Mouse (Mus musculus): ENCODE measurements at regions not wholly inside any gene's neighbourhood (a gene's known extent, or its start where the extent isn't known, plus 50 kb on each side); places are given as distances from the start of the nearest gene placed in this dataset.
A peak's percentile ranks its signal among the peaks of the same experiment; 100 is the strongest.

- no peak for DNase-seq (ENCODE audit: extremely low read depth)
- no peak overlapping the region for H3K27ac ChIP-seq (ENCODE audit: insufficient read depth, low read depth)
- dilution Hi-C loops (cut with MboI; ENCODE audit: extremely low pct_ligation_motif_present, extremely low pct_unique_long_range_greater_than_20kb, low sequenced_read_pairs): no loop called here
- H3K36me3 ChIP-seq (replicated peaks in 1 of 2; ENCODE audit: control insufficient read depth in 1 of 2, insufficient read depth in 1 of 2, low read length in 1 of 2): no peaks in the 10 kb centered on the region
- H3K79me2 ChIP-seq (replicated peaks; ENCODE audit: control insufficient read depth, extremely low read depth, insufficient read depth, poor library complexity, severe bottlenecking): peaks cover 32% of the 10 kb centered on the region
- peak overlapping the region; percentile 63 for H3K4me2 ChIP-seq (ENCODE audit: insufficient read depth, low read depth, poor library complexity, severe bottlenecking)
- no peaks in the 10 kb centered on the region for H3K27me3 ChIP-seq (replicated peaks)
- H3K9me3 ChIP-seq (replicated peaks; ENCODE audit: low read length): no peaks in the 10 kb centered on the region
- peak overlapping the region; percentile 34 to 90 (median 85) for H3K4me3 ChIP-seq (replicated peaks in 1 of 3; ENCODE audit: low read depth in 2 of 3, low read length in 2 of 3, poor library complexity in 1 of 3)
- in situ Hi-C loops (cut with MboI; ENCODE audit: low pct_ligation_motif_present, low pct_unique_long_range_greater_than_20kb, low sequenced_read_pairs): loop anchor here (5.0 to 10.0 kb wide), 2 partner anchors 66 to 586 kb away; no protein-coding TSS in a partner anchor
- TF ChIP-seq NELFE (IDR thresholded peaks at IDR 0.05; ENCODE audit: low read depth, low read length): no peak
- no peak for TF ChIP-seq NRF1 (IDR thresholded peaks at IDR 0.05; ENCODE audit: low read depth, low read length)
- TF ChIP-seq CTCF (conservative IDR thresholded peaks at IDR 0.05 in 1 of 2, IDR thresholded peaks at IDR 0.05 in 1 of 2; ENCODE audit: low read depth in 2 of 2, low read length in 2 of 2): no peak
- TF ChIP-seq ZKSCAN1 (IDR thresholded peaks at IDR 0.05; ENCODE audit: borderline replicate concordance, low read depth, low read length): no peak
- TF ChIP-seq ZNF384 (IDR thresholded peaks at IDR 0.05; ENCODE audit: low read depth, low read length): no peak
- TF ChIP-seq POLR2A (IDR thresholded peaks at IDR 0.05; ENCODE audit: low read depth, low read length): no peak
- no peak for TF ChIP-seq ZC3H11A (IDR thresholded peaks at IDR 0.05; ENCODE audit: low read depth, low read length)
- no peak for TF ChIP-seq TBP (conservative IDR thresholded peaks at IDR 0.05; ENCODE audit: low read depth, low read length)
- TF ChIP-seq EP300 (IDR thresholded peaks at IDR 0.05; ENCODE audit: low read length): no peak
- no peak for TF ChIP-seq E2F4 (IDR thresholded peaks at IDR 0.05; ENCODE audit: insufficient replicate concordance, low read depth, low read length)
- TF ChIP-seq UBTF (IDR thresholded peaks at IDR 0.05; ENCODE audit: low read depth, low read length): no peak
- TF ChIP-seq HCFC1 (IDR thresholded peaks at IDR 0.05; ENCODE audit: low read depth, low read length): no peak
- no peak for TF ChIP-seq CHD1 (IDR thresholded peaks at IDR 0.05; ENCODE audit: low read depth, low read length)
- peak overlapping the region; percentile 45 for H3K9ac ChIP-seq (ENCODE audit: insufficient read depth, low read depth)
- H3K4me1 ChIP-seq (ENCODE audit: control insufficient read depth in 1 of 2, insufficient read depth in 2 of 2): peaks cover 0 to 8% of the 10 kb centered on the region in 2 experiments; a peak in 2 of 4 replicates
These were observed 58.7 kb upstream of the Ifne start for GRCm38 (mm10) chr4:88938712-88939032.

- in situ Hi-C loops (cut with MboI; ENCODE audit: low pct_ligation_motif_present, low pct_unique_long_range_greater_than_20kb, low sequenced_read_pairs): loop anchor here (5.0 to 10.0 kb wide), 2 partner anchors 66 to 587 kb away; no protein-coding TSS in a partner anchor
- peak; percentile 64 for DNase-seq (ENCODE audit: extremely low read depth)
- H3K79me2 ChIP-seq (replicated peaks; ENCODE audit: control insufficient read depth, extremely low read depth, insufficient read depth, poor library complexity, severe bottlenecking): peaks cover 33% of the 10 kb centered on the region
- H3K4me3 ChIP-seq (replicated peaks in 1 of 3; ENCODE audit: low read depth in 2 of 3, low read length in 2 of 3, poor library complexity in 1 of 3): peak overlapping the region; percentile 85 to 90 (median 86)
- H3K4me2 ChIP-seq (ENCODE audit: insufficient read depth, low read depth, poor library complexity, severe bottlenecking): peak overlapping the region; percentile 63
- peaks cover 0 to 8% of the 10 kb centered on the region in 2 experiments; a peak in 2 of 4 replicates for H3K4me1 ChIP-seq (ENCODE audit: control insufficient read depth in 1 of 2, insufficient read depth in 2 of 2)
- H3K9ac ChIP-seq (ENCODE audit: insufficient read depth, low read depth): peak overlapping the region; percentile 58
- H3K27ac ChIP-seq (ENCODE audit: insufficient read depth, low read depth): peak overlapping the region; percentile 89
- H3K27me3 ChIP-seq (replicated peaks): no peaks in the 10 kb centered on the region
- no peaks in the 10 kb centered on the region for H3K36me3 ChIP-seq (replicated peaks in 1 of 2; ENCODE audit: control insufficient read depth in 1 of 2, insufficient read depth in 1 of 2, low read length in 1 of 2)
- H3K9me3 ChIP-seq (replicated peaks; ENCODE audit: low read length): no peaks in the 10 kb centered on the region
- dilution Hi-C loops (cut with MboI; ENCODE audit: extremely low pct_ligation_motif_present, extremely low pct_unique_long_range_greater_than_20kb, low sequenced_read_pairs): no loop called here
- peak; percentile 31; the same call in 1 of the 2 replicates for TF ChIP-seq SMC3 (IDR thresholded peaks at IDR 0.05; ENCODE audit: low read depth, low read length)
- TF ChIP-seq E2F4 (IDR thresholded peaks at IDR 0.05; ENCODE audit: insufficient replicate concordance, low read depth, low read length): no peak
- peak; percentile 62 for TF ChIP-seq MXI1 (IDR thresholded peaks at IDR 0.05; ENCODE audit: low read depth, low read length)
- TF ChIP-seq ZNF384 (IDR thresholded peaks at IDR 0.05; ENCODE audit: low read depth, low read length): no peak
- no peak for TF ChIP-seq RCOR1 (conservative IDR thresholded peaks at IDR 0.05; ENCODE audit: low read depth, low read length)
- TF ChIP-seq PAX5 (IDR thresholded peaks at IDR 0.05; ENCODE audit: low read length): no peak
- TF ChIP-seq BHLHE40 (IDR thresholded peaks at IDR 0.05; ENCODE audit: low read depth, low read length): peak; percentile 43; the same call in 1 of the 2 replicates
- TF ChIP-seq MYC (IDR thresholded peaks at IDR 0.05; ENCODE audit: low read depth, low read length): no peak
- no peak for TF ChIP-seq USF1 (IDR thresholded peaks at IDR 0.05; ENCODE audit: low read depth, low read length)
- TF ChIP-seq ZKSCAN1 (IDR thresholded peaks at IDR 0.05; ENCODE audit: borderline replicate concordance, low read depth, low read length): no peak
- no peak for TF ChIP-seq POLR2AphosphoS2 (IDR thresholded peaks at IDR 0.05; ENCODE audit: low read depth, low read length)
- no peak for TF ChIP-seq IRF4 (IDR thresholded peaks at IDR 0.05; ENCODE audit: low read depth, low read length)
- TF ChIP-seq MEF2A (IDR thresholded peaks at IDR 0.05; ENCODE audit: borderline replicate concordance, low read depth, low read length): peak; percentile 30; the same call in 1 of the 2 replicates
- TF ChIP-seq NELFE (IDR thresholded peaks at IDR 0.05; ENCODE audit: low read depth, low read length): 0 out of 2 replicates have a peak, but pooled peaks have one; percentile 45
- peak; percentile 74 for TF ChIP-seq NRF1 (IDR thresholded peaks at IDR 0.05; ENCODE audit: low read depth, low read length)
- TF ChIP-seq CTCF (conservative IDR thresholded peaks at IDR 0.05 in 1 of 2, IDR thresholded peaks at IDR 0.05 in 1 of 2; ENCODE audit: low read depth in 2 of 2, low read length in 2 of 2): peak in 1 of 2 experiments; percentile 58; a peak in 1 of 4 replicates
- no peak for TF ChIP-seq MAFK (IDR thresholded peaks at IDR 0.05; ENCODE audit: insufficient replicate concordance, low read length)
- no peak for TF ChIP-seq GABPA (IDR thresholded peaks at IDR 0.05; ENCODE audit: insufficient replicate concordance, low read depth, low read length)
- no peak for TF ChIP-seq KAT2A (IDR thresholded peaks at IDR 0.05; ENCODE audit: insufficient replicate concordance, low read length)
- TF ChIP-seq JUND (conservative IDR thresholded peaks at IDR 0.05; ENCODE audit: low read depth, low read length): no peak
- TF ChIP-seq TCF12 (IDR thresholded peaks at IDR 0.05; ENCODE audit: low read depth, low read length): peak; percentile 66; the same call in 1 of the 2 replicates
- TF ChIP-seq CHD2 (IDR thresholded peaks at IDR 0.05; ENCODE audit: low read length): no peak
- no peak for TF ChIP-seq ETS1 (conservative IDR thresholded peaks at IDR 0.05; ENCODE audit: low read depth, low read length)
These were observed 58.1 kb upstream of the Ifne start for GRCm38 (mm10) chr4:88937866-88938711.
